Mouse (Mus musculus): ENCODE measurements around the gene Bysl.
"Not testable (repeated sequence)": the region's sequence is repeated elsewhere in the genome, so short reads cannot be mapped to it uniquely, and the experiment has no call there.

Bysl gene

GRCm38 (mm10) chr17:47618556-47619311, 7.4 kb upstream of the Bysl start:
- no peak for DNase-seq (ENCODE audit: extremely low spot score, low read depth, low spot score)

- DNase-seq (ENCODE audit: extremely low spot score, low read depth, low spot score), result no peak
Observed at GRCm38 (mm10) chr17:47617605-47618307, 6.5 kb upstream of the Bysl start.

- no peak for DNase-seq (ENCODE audit: extremely low spot score, low read depth, low spot score)
Observed at GRCm38 (mm10) chr17:47616652-47617051, 5.4 kb upstream of the Bysl start.

- DNase-seq (ENCODE audit: extremely low spot score, low read depth, low spot score), result no peak
Observed at GRCm38 (mm10) chr17:47616119-47616518, 4.8 kb upstream of the Bysl start.

GRCm38 (mm10) chr17:47614018-47614417, 2.7 kb upstream of the Bysl start:
- no peak for DNase-seq (ENCODE audit: extremely low spot score, low read depth, low spot score)

GRCm38 (mm10) chr17:47611661-47611982, 330 bp upstream of the Bysl start:
- DNase-seq (ENCODE audit: extremely low spot score, low read depth, low spot score), result no peak

- DNase-seq (ENCODE audit: extremely low spot score, low read depth, low spot score), result no peak
Observed at GRCm38 (mm10) chr17:47609182-47609581, 2.1 kb downstream of the Bysl start.

- DNase-seq (ENCODE audit: extremely low spot score, low read depth, low spot score), result no peak
Observed at GRCm38 (mm10) chr17:47606220-47606619, 5.1 kb downstream of the Bysl start.

GRCm38 (mm10) chr17:47602289-47602688, 9.0 kb downstream of the Bysl start:
- no peak for DNase-seq (ENCODE audit: extremely low spot score, low read depth, low spot score)

GRCm38 (mm10) chr17:47601389-47601755, 9.9 kb downstream of the Bysl start:
- no peak for DNase-seq (ENCODE audit: extremely low spot score, low read depth, low spot score)

GRCm38 (mm10) chr17:47600601-47601388, 10.5 kb downstream of the Bysl start:
- no peak for DNase-seq (ENCODE audit: extremely low spot score, low read depth, low spot score)

- no peak for DNase-seq (ENCODE audit: extremely low spot score, low read depth, low spot score)
Observed at GRCm38 (mm10) chr17:47599511-47600297, 11.6 kb downstream of the Bysl start.

GRCm38 (mm10) chr17:47598580-47599304, 12.6 kb downstream of the Bysl start:
- DNase-seq (ENCODE audit: extremely low spot score, low read depth, low spot score), result not testable (repeated sequence)

- DNase-seq (ENCODE audit: extremely low spot score, low read depth, low spot score), result no peak
Observed at GRCm38 (mm10) chr17:47597838-47598579, 13.3 kb downstream of the Bysl start.

GRCm38 (mm10) chr17:47597261-47597660, 14.0 kb downstream of the Bysl start:
- DNase-seq (ENCODE audit: extremely low spot score, low read depth, low spot score), result no peak

GRCm38 (mm10) chr17:47596839-47597164, 14.5 kb downstream of the Bysl start:
- no peak for DNase-seq (ENCODE audit: extremely low spot score, low read depth, low spot score)

GRCm38 (mm10) chr17:47596162-47596838, 15.0 kb downstream of the Bysl start:
- no peak for DNase-seq (ENCODE audit: extremely low spot score, low read depth, low spot score)

- DNase-seq (ENCODE audit: extremely low spot score, low read depth, low spot score), result no peak
Observed at GRCm38 (mm10) chr17:47595248-47596161, 15.8 kb downstream of the Bysl start.

- DNase-seq (ENCODE audit: extremely low spot score, low read depth, low spot score), result no peak
Observed at GRCm38 (mm10) chr17:47594969-47595247, 16.4 kb downstream of the Bysl start.
